Mouse (Mus musculus) liver, postnatal 0 days (tissue): ENCODE results near the gene Gadd45b.

Experiments
- CTCF ChIP-seq: sonication (generic); IDR thresholded peaks from 2 replicates; pipeline ENCODE4 v1.5.1; 2016; ENCODE audit warnings: antibody characterized with exemption, low read depth
- EP300 ChIP-seq: IDR thresholded peaks from 2 replicates; pipeline ENCODE4 v1.6.1; 2016; ENCODE audit warnings: antibody characterized with exemption, low read depth, mild to moderate bottlenecking

DNA sequence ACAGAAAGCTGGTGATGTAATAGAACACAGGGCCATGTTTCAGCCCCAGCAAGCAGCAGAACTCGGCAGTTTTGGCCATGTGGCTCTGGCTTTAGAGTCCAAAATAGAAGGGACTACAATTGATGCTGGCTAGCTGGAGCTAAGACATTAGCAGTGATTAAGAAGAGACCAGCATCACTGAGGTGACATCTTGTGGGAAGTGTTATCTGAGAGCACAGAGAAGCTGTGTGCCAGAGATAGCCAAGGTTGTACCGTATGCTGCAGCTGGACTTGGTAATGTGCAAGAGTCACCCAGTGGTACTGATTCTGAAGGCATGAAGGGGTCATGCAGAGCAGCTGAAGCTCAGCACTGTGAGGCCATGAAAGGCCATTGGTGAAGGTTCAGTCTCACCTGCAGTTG, 14.6 kb upstream of the Gadd45b start:
- TF ChIP-seq CTCF (no peak), EP300 (peak; percentile 47; the same call in 1 of the 2 replicates)
